Mouse (Mus musculus) ES-Bruce4 (cell line): ENCODE measurements around the gene Tcirg1. TPM values are rescaled to one million over a fixed set of nuclear protein-coding genes. Genes with fewer than 3 reads are reported as not detected.

Experiments used
- H3K27ac ChIP-seq: 2 replicates; pipeline ENCODE4 v1.5.1; 2012; ENCODE audit warnings: low read length, inconsistent platforms; ENCODE audit not compliant: insufficient read depth
- H3K27me3 ChIP-seq: 2 replicates; pipeline ENCODE4 v1.6.1; 2012; ENCODE audit warnings: mild to moderate bottlenecking, low read length, inconsistent platforms; ENCODE audit not compliant: control insufficient read depth, poor library complexity, insufficient read depth, severe bottlenecking
- H3K36me3 ChIP-seq: 2 replicates; pipeline ENCODE4 v1.6.1; 2012; ENCODE audit warnings: inconsistent platforms, mild to moderate bottlenecking, low read length, moderate library complexity; ENCODE audit not compliant: control insufficient read depth, poor library complexity, insufficient read depth, severe bottlenecking
- H3K4me1 ChIP-seq: one replicate; pipeline ENCODE4 v1.8.1; 2011; ENCODE audit warnings: low read length; ENCODE audit not compliant: control insufficient read depth, insufficient read depth
- H3K4me3 ChIP-seq: 2 replicates; pipeline ENCODE4 v1.5.1; 2011; ENCODE audit warnings: low read depth, mild to moderate bottlenecking, low read length
- H3K9ac ChIP-seq: 2 replicates; pipeline ENCODE4 v1.6.1; 2012; ENCODE audit warnings: low read depth, mild to moderate bottlenecking, inconsistent platforms; ENCODE audit not compliant: poor library complexity, severe bottlenecking
- H3K9me3 ChIP-seq: replicated peaks from 2 replicates; pipeline ENCODE4 v1.6.1; 2012; ENCODE audit warnings: mild to moderate bottlenecking, low read length, inconsistent platforms; ENCODE audit not compliant: control insufficient read depth, poor library complexity, insufficient read depth, severe bottlenecking
- CTCF ChIP-seq: IDR thresholded peaks from one replicate; pipeline ENCODE4 v1.8.1; 2011; ENCODE audit warnings: low read depth, low read length
- EP300 ChIP-seq: IDR thresholded peaks from 2 replicates; pipeline ENCODE4 v1.6.1; 2011; ENCODE audit warnings: low read depth, low read length; ENCODE audit not compliant: insufficient read depth
- POLR2A ChIP-seq: IDR thresholded peaks from one replicate; pipeline ENCODE4 v1.8.1; 2011; ENCODE audit warnings: low read length; ENCODE audit not compliant: insufficient read depth
- polyA plus RNA-seq: library from polyadenylated mRNA; stranded (reverse); fragments of >200 nt; gene quantifications from 2 replicates; pipeline ENCODE4 v1.2.4, GENCODE M21; 2011; ENCODE audit warnings: low read depth; ENCODE audit not compliant: missing spikeins, insufficient read depth, insufficient read length

Tcirg1 gene
- polyA plus RNA-seq, 1 experiment = 25.2 TPM

- Histone ChIP-seq H3K27ac (no peak overlapping the region), H3K4me1 (no peaks in the 10 kb centered on the region), H3K27me3 (no peaks in the 10 kb centered on the region), H3K9me3 (no peaks in the 10 kb centered on the region), H3K36me3 (no peaks in the 10 kb centered on the region), H3K4me3 (no peak overlapping the region), H3K9ac (no peak overlapping the region)
- TF ChIP-seq EP300 (no peak), CTCF (no peak), POLR2A (no peak)
Observed at GRCm38 (mm10) chr19:3928779-3929178, 21.8 kb upstream of the Tcirg1 start.

GRCm38 (mm10) chr19:3927989-3928388, 21.1 kb upstream of the Tcirg1 start:
- no peak overlapping the region for H3K9ac ChIP-seq
- no peaks in the 10 kb centered on the region for H3K27me3 ChIP-seq
- no peaks in the 10 kb centered on the region for H3K9me3 ChIP-seq
- H3K4me3 ChIP-seq = no peak overlapping the region
- no peaks in the 10 kb centered on the region for H3K36me3 ChIP-seq
- H3K27ac ChIP-seq = no peak overlapping the region
- peaks cover 6% of the 10 kb centered on the region for H3K4me1 ChIP-seq
- TF ChIP-seq EP300 (no peak), POLR2A (no peak), CTCF (no peak)

GRCm38 (mm10) chr19:3926685-3927084, 19.8 kb upstream of the Tcirg1 start:
- no peak overlapping the region for H3K9ac ChIP-seq
- H3K27me3 ChIP-seq = no peaks in the 10 kb centered on the region
- no peak overlapping the region for H3K27ac ChIP-seq
- H3K4me3 ChIP-seq = no peak overlapping the region
- peaks cover 6% of the 10 kb centered on the region for H3K4me1 ChIP-seq
- TF ChIP-seq CTCF (no peak), EP300 (no peak), POLR2A (no peak)
- H3K9me3 ChIP-seq = no peaks in the 10 kb centered on the region
- H3K36me3 ChIP-seq = no peaks in the 10 kb centered on the region

GRCm38 (mm10) chr19:3926279-3926678, 19.3 kb upstream of the Tcirg1 start:
- Histone ChIP-seq H3K27ac (no peak overlapping the region), H3K4me1 (peaks cover 6% of the 10 kb centered on the region), H3K9ac (no peak overlapping the region), H3K27me3 (no peaks in the 10 kb centered on the region), H3K9me3 (no peaks in the 10 kb centered on the region), H3K36me3 (no peaks in the 10 kb centered on the region), H3K4me3 (no peak overlapping the region)
- TF ChIP-seq POLR2A (no peak), CTCF (no peak), EP300 (no peak)

- Histone ChIP-seq H3K36me3 (no peaks in the 10 kb centered on the region), H3K27ac (no peak overlapping the region), H3K4me1 (peaks cover 6% of the 10 kb centered on the region), H3K9me3 (no peaks in the 10 kb centered on the region), H3K9ac (no peak overlapping the region), H3K4me3 (no peak overlapping the region), H3K27me3 (no peaks in the 10 kb centered on the region)
- TF ChIP-seq CTCF (no peak), POLR2A (no peak), EP300 (no peak)
Observed at GRCm38 (mm10) chr19:3925859-3926258, 18.9 kb upstream of the Tcirg1 start.

- TF ChIP-seq EP300 = no peak
- H3K27me3 ChIP-seq = no peaks in the 10 kb centered on the region
- peaks cover 6% of the 10 kb centered on the region for H3K4me1 ChIP-seq
Observed at GRCm38 (mm10) chr19:3924868-3925267, 17.9 kb upstream of the Tcirg1 start.

More at GRCm38 (mm10) chr19:3924868-3925267, 17.9 kb upstream of the Tcirg1 start:
- Histone ChIP-seq H3K9ac (no peak overlapping the region), H3K27ac (no peak overlapping the region), H3K36me3 (no peaks in the 10 kb centered on the region), H3K9me3 (no peaks in the 10 kb centered on the region), H3K4me3 (no peak overlapping the region)
